Comparison of ENCODE assay signal across 24 mouse cellular contexts in the genomic region with DNA sequence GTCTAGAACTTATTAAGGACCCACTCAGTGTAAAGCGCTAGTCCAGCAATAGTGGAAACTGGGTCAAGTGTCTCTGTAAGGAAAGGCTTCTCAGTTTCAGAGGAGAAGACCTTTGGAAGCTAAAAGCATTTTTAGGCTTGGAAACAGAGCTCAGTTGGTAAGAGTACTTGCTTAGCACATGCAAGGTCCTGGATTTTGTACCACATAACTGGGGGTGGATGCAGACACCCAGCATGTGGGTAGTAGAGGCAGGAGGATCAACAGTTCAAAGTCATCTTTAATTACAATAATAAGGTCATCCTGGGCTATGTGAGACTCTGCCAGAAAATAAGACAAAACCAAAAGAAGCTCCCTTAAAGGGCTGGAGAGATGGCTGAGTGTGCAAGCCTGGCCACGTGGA. TPM values are rescaled to one million over a fixed set of nuclear protein-coding genes. Genes with fewer than 3 reads are reported as not detected.
DNase-seq lines count a peak whose midpoint lies in the region; ATAC-seq lines count a peak whose summit lies in the region.
"Had no signal": no experiment of that assay in that cellular context is flagged by ENCODE, and none has a peak within 500 bp of the region (broad histone marks: within the 10 kb centered on the region; RNA-seq: fewer than 3 reads in every experiment).

No protein-coding gene starts in this region.

- H3K4me2 ChIP-seq in kidney, embryonic 16.5 days (replicated peaks; ENCODE audit: low read depth, low read length) = no peak overlapping the region
- H3K4me2 ChIP-seq in kidney, embryonic 15.5 days = no peak overlapping the region
- H3K4me2 ChIP-seq: embryonic facial prominence, embryonic 12.5 days; forebrain, embryonic 13.5 days had no signal

- no peaks in the 10 kb centered on the region for H3K27me3 ChIP-seq in kidney, embryonic 16.5 days (ENCODE audit: insufficient read depth, low read length)
- H3K27me3 ChIP-seq in kidney, embryonic 15.5 days = no peaks in the 10 kb centered on the region
- H3K27me3 ChIP-seq: embryonic facial prominence, embryonic 12.5 days; forebrain, embryonic 13.5 days; Patski had no signal

- H3K4me1 ChIP-seq in kidney, embryonic 16.5 days (ENCODE audit: insufficient read depth, low read length) = no peaks in the 10 kb centered on the region
- H3K4me1 ChIP-seq in kidney, embryonic 15.5 days = peaks cover 4% of the 10 kb centered on the region; the same call in 1 of the 2 replicates
- H3K4me1 ChIP-seq: embryonic facial prominence, embryonic 12.5 days; forebrain, embryonic 13.5 days had no signal

- ATAC-seq in kidney, embryonic 16.5 days (ENCODE audit: low FRiP score, low TSS enrichment) = no peak
- ATAC-seq in kidney, embryonic 15.5 days (replicated peaks; ENCODE audit: low FRiP score) = no peak
- ATAC-seq: activated CD4-positive, CD25-positive, alpha-beta regulatory T cell, adult 4 months; CD4-positive, CD25-positive, alpha-beta regulatory T cell, adult 4 months; forebrain, embryonic 13.5 days; Patski had no signal

- H3K4me3 ChIP-seq in kidney, embryonic 16.5 days (ENCODE audit: low read length) = no peak overlapping the region
- no peak overlapping the region for H3K4me3 ChIP-seq in kidney, embryonic 15.5 days (replicated peaks)
- H3K4me3 ChIP-seq: embryonic facial prominence, embryonic 10.5 days; embryonic facial prominence, embryonic 12.5 days; forebrain, embryonic 13.5 days had no signal

- H3K36me3 ChIP-seq in kidney, embryonic 16.5 days (ENCODE audit: insufficient read depth, low read length) = no peaks in the 10 kb centered on the region
- H3K36me3 ChIP-seq in kidney, embryonic 15.5 days = no peaks in the 10 kb centered on the region
- H3K36me3 ChIP-seq: embryonic facial prominence, embryonic 10.5 days; embryonic facial prominence, embryonic 12.5 days; G1E had no signal

- no peak overlapping the region for H3K9ac ChIP-seq in kidney, embryonic 16.5 days (replicated peaks; ENCODE audit: low read length)
- H3K9ac ChIP-seq in kidney, embryonic 15.5 days = no peak overlapping the region
- H3K9ac ChIP-seq: embryonic facial prominence, embryonic 12.5 days; forebrain, embryonic 13.5 days had no signal

- 74% methylated on average over 2 of the region's 2 CpGs for WGBS in kidney, embryonic 16.5 days
- 80% methylated on average over 2 of the region's 2 CpGs for WGBS in kidney, embryonic 15.5 days

- peak; percentile 46 for DNase-seq in kidney, adult 11 months
- peak; percentile 24 to 68 for DNase-seq in kidney, adult 8-10 months
- DNase-seq in kidney, postnatal 4 days = no peak
- peak; percentile 15 for DNase-seq in kidney, postnatal 14 days
- DNase-seq in kidney, postnatal 36 days = peak; percentile 34 to 56
- DNase-seq: adrenal gland, adult 8-10 months; adrenal gland, postnatal 14 days; adrenal gland, postnatal 36 days; B cell, adult 2 months; cerebellum, adult 11-12 months; cerebellum, adult 2 months; cerebellum, adult 9-10 months; cerebellum, postnatal 10 days; cerebellum, postnatal 25 days had no signal

- no peak overlapping the region for H3K27ac ChIP-seq in kidney, embryonic 16.5 days (ENCODE audit: low read length)
- H3K27ac ChIP-seq in kidney, embryonic 15.5 days = no peak overlapping the region
- H3K27ac ChIP-seq: embryonic facial prominence, embryonic 10.5 days; embryonic facial prominence, embryonic 12.5 days; forebrain, embryonic 13.5 days had no signal

- no peaks in the 10 kb centered on the region for H3K9me3 ChIP-seq in kidney, embryonic 16.5 days (ENCODE audit: low read length)
- no peaks in the 10 kb centered on the region for H3K9me3 ChIP-seq in kidney, embryonic 15.5 days (replicated peaks)
- H3K9me3 ChIP-seq: embryonic facial prominence, embryonic 10.5 days; embryonic facial prominence, embryonic 12.5 days; forebrain, embryonic 13.5 days; G1E had no signal

RNA-seq across cellular contexts. Expression of a gene that starts 21.4 kb away (rescaled TPM):
- 0.20 TPM in 1 of 2 replicates, not detected in the other for polyA plus RNA-seq in kidney, embryonic 16.5 days (2015; fragmentation: Nextera tagmentation; extraction: Ambion mirVana)
- 0.08 TPM in 1 of 2 replicates, not detected in the other for polyA plus RNA-seq in kidney, embryonic 15.5 days (2015; fragmentation: Nextera tagmentation; extraction: Ambion mirVana)
- polyA plus RNA-seq: activated CD4-positive, CD25-positive, alpha-beta regulatory T cell, adult 4 months; CD4-positive, CD25-positive, alpha-beta regulatory T cell, adult 4 months; embryonic facial prominence, embryonic 14.5 days; G1E had no signal

RNA-seq across cellular contexts. Expression of a gene that starts 21.7 kb away (rescaled TPM):
- 1.7 and 2.2 TPM in 2 replicates for polyA plus RNA-seq in kidney, embryonic 16.5 days (2015; fragmentation: Nextera tagmentation; extraction: Ambion mirVana)
- polyA plus RNA-seq in kidney, embryonic 15.5 days (2015; fragmentation: Nextera tagmentation; extraction: Ambion mirVana) = 1.6 and 2.2 TPM in 2 replicates
- polyA plus RNA-seq: CD4-positive, CD25-positive, alpha-beta regulatory T cell, adult 4 months; G1E had no signal

Comparison
In these comparisons a context has a peak if more than half of its experiments do, and no peak if none do; other contexts are left out.
1. DNase-seq: peak in kidney, adult 11 months (single experiment), kidney, adult 8-10 months (2 of 2), kidney, postnatal 14 days (single experiment) and kidney, postnatal 36 days (2 of 2); none in kidney, postnatal 4 days (0 of 2).